Mouse (Mus musculus) heart, adult 2 months (tissue): ENCODE measurements around the gene Anks1b.
"Not testable (repeated sequence)": the region's sequence is repeated elsewhere in the genome, so short reads cannot be mapped to it uniquely, and the experiment has no call there.

Experiments used
- CTCF ChIP-seq: fragments of 200-600 bp; IDR thresholded peaks from 2 replicates; pipeline ENCODE4 v1.8.1; 2022; ENCODE audit warnings: antibody characterized with exemption, mild to moderate bottlenecking, moderate library complexity
- EP300 ChIP-seq: fragments of 200-500 bp; IDR thresholded peaks from 2 replicates; pipeline ENCODE4 v1.6.1; 2011; ENCODE audit warnings: low read depth, low read length, control low read depth; ENCODE audit not compliant: insufficient read depth

DNA sequence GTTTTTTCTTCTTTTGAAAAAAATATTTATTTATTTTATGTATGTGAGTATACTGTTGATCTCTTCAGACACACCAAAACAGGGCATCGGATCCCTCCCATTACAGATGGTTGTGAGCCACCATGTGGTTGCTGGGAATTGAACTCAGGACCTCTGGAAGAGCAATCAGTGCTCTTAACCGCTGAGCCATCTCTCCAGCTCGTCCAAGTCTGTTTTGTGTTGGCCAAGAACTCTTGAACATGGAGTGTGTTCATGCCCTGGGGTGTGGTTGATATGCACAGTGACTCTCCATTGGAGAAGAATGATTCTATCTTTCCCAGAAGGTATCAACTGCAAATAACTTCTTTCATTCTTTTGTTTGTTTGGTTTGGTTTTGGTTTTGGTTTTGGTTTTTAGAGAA is 757.5 kb downstream of the Anks1b start:
- not testable (repeated sequence) for TF ChIP-seq CTCF, EP300
